Comparison of ENCODE assay signal across 22 mouse cellular contexts in the genomic region with DNA sequence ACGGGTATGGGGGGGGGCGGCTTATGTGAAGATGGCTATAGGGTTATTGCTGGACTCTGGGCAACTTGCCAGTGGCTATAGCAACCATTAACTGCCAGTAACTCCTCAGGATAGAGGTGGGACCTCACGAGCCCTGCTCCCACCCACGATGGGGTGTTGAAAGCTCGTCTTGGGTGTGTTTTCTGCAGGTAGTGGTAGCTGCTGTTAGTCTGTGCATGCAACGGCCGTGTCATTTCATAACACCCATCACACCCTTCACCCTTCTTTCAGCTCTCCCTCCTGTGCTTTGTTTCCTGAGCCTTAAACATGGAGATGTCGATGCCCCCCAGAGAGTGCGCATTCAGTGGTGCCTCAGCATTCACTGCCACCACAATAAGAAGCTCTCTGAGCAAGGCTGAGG.
DNase-seq lines count a peak whose midpoint lies in the region; ATAC-seq lines count a peak whose summit lies in the region.
"Had no signal": no experiment of that assay in that cellular context is flagged by ENCODE, and none has a peak within 500 bp of the region (broad histone marks: within the 10 kb centered on the region; RNA-seq: fewer than 3 reads in every experiment).

No protein-coding gene starts in this region.

- no peak for ATAC-seq in heart, embryonic 12.5 days (ENCODE audit: insufficient number of reproducible peaks, low FRiP score)
- peak; percentile 50 for ATAC-seq in megakaryocyte progenitor cell, adult 5-6 weeks (replicated peaks; ENCODE audit: poor library complexity)
- ATAC-seq: CD4-positive, CD25-positive, alpha-beta regulatory T cell, adult 4 months; forebrain, embryonic 13.5 days; forebrain, embryonic 16.5 days had no signal

- H3K9ac ChIP-seq in heart, embryonic 12.5 days, result no peak overlapping the region
- H3K9ac ChIP-seq: forebrain, embryonic 13.5 days; hindbrain, embryonic 12.5 days; hindbrain, embryonic 15.5 days had no signal

- H3K36me3 ChIP-seq in heart, embryonic 12.5 days, result peaks cover 15% of the 10 kb centered on the region
- H3K36me3 ChIP-seq: hindbrain, embryonic 15.5 days had no signal

- no peak overlapping the region for H3K4me3 ChIP-seq in heart, embryonic 12.5 days
- H3K4me3 ChIP-seq: forebrain, embryonic 10.5 days; forebrain, embryonic 13.5 days; heart, adult 2 months; heart, embryonic 10.5 days; hindbrain, embryonic 12.5 days; hindbrain, embryonic 15.5 days had no signal

- WGBS in heart, embryonic 12.5 days, result 71% methylated on average over 9 of the region's 9 CpGs

- H3K4me1 ChIP-seq in heart, embryonic 12.5 days (replicated peaks), result peaks cover 20% of the 10 kb centered on the region

- no peak overlapping the region for H3K4me2 ChIP-seq in heart, embryonic 12.5 days
- H3K4me2 ChIP-seq: forebrain, embryonic 13.5 days; hindbrain, embryonic 12.5 days; hindbrain, embryonic 15.5 days had no signal

- H3K27ac ChIP-seq in heart, embryonic 12.5 days (ENCODE audit: poor library complexity, severe bottlenecking), result no peak overlapping the region
- H3K27ac ChIP-seq: forebrain, embryonic 10.5 days; forebrain, embryonic 13.5 days; heart, embryonic 10.5 days; hindbrain, embryonic 12.5 days; hindbrain, embryonic 15.5 days had no signal

- peak; percentile 87 for DNase-seq in heart, adult 11 months
- peak; percentile 2 for DNase-seq in layer of hippocampus, adult 11-12 months (ENCODE audit: low spot score)
- DNase-seq in layer of hippocampus, postnatal 10 days (ENCODE audit: low spot score in 2 of 2), result no peak
- DNase-seq in testis, postnatal 10 days (ENCODE audit: low spot score), result peak; percentile 32
- no peak for DNase-seq in testis, postnatal 14 days (ENCODE audit: low spot score)
- DNase-seq in left cerebral cortex, postnatal 10 days (ENCODE audit: extremely low spot score in 1 of 2, low spot score in 2 of 2), result no peak
- DNase-seq: adrenal gland, postnatal 14 days; cerebellum, adult 18-20 months; cerebellum, adult 9-10 months; cerebellum, postnatal 14 days; gastrocnemius, postnatal 10 days; gastrocnemius, postnatal 36 days; heart, adult 2 months had no signal

- no peaks in the 10 kb centered on the region for H3K27me3 ChIP-seq in heart, embryonic 12.5 days (replicated peaks)
- H3K27me3 ChIP-seq: forebrain, embryonic 13.5 days; hindbrain, embryonic 12.5 days; hindbrain, embryonic 15.5 days had no signal

- intact Hi-C loops in left cerebral cortex, postnatal 10 days (cut with DNase I), result no loop called here

- no peaks in the 10 kb centered on the region for H3K9me3 ChIP-seq in heart, embryonic 12.5 days (replicated peaks)
- H3K9me3 ChIP-seq: heart, embryonic 10.5 days; hindbrain, embryonic 12.5 days; hindbrain, embryonic 15.5 days had no signal

Comparison
In these comparisons a context has a peak if more than half of its experiments do, and no peak if none do; other contexts are left out.
1. DNase-seq: peak in heart, adult 11 months (single experiment), layer of hippocampus, adult 11-12 months (single experiment) and testis, postnatal 10 days (single experiment); none in layer of hippocampus, postnatal 10 days (0 of 2), testis, postnatal 14 days (single experiment) and left cerebral cortex, postnatal 10 days (0 of 2).